Mouse (Mus musculus) ES-E14 (cell line): Measurements from ENCODE around the gene Apmap.

Experiments
- CHD2 ChIP-seq: IDR thresholded peaks from 2 replicates; pipeline ENCODE4 v1.6.1; 2014; ENCODE audit warnings: mild to moderate bottlenecking, low read depth, low read length, inconsistent platforms
- HCFC1 ChIP-seq: IDR thresholded peaks from 2 replicates; pipeline ENCODE4 v1.6.1; 2012; ENCODE audit warnings: low read length, inconsistent platforms, borderline replicate concordance; ENCODE audit not compliant: insufficient read depth
- MAFK ChIP-seq: IDR thresholded peaks from 2 replicates; pipeline ENCODE4 v1.6.1; 2014; ENCODE audit warnings: mild to moderate bottlenecking, low read depth, low read length, inconsistent platforms; ENCODE audit not compliant: insufficient read depth
- ZC3H11A ChIP-seq: IDR thresholded peaks from 2 replicates; pipeline ENCODE4 v1.6.1; 2012; ENCODE audit warnings: low read depth, mild to moderate bottlenecking, inconsistent platforms, low read length, borderline replicate concordance
- ZNF384 ChIP-seq: IDR thresholded peaks from 2 replicates; pipeline ENCODE4 v1.6.1; 2012; ENCODE audit warnings: low read depth, low read length, inconsistent platforms

DNA sequence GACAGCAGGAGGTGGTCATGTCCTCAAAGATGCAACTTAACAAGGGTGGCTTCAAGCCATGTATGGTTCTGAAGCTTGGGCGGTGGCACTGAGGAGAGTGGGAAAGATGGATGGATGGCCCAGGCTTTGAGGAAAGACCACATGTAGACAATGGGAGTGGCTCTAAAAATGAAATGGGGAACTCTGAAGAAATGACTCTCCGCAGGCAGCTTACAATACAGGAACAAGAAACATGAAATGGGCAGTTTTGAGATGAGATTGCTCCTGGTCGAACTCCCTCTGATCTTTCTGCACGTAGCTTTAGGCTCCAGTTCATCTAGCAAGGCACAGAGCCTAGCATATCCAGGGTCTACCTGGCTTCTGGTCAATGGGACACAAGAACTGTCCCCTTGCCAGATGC is 20.9 kb upstream of the Apmap start:
- TF ChIP-seq MAFK (no peak), ZC3H11A (no peak), HCFC1 (no peak), ZNF384 (no peak), CHD2 (no peak)
